Mouse (Mus musculus) liver, embryonic 11.5 days (tissue): ENCODE measurements at regions not wholly inside any gene's neighbourhood (a gene's known extent, or its start where the extent isn't known, plus 50 kb on each side); places are given as distances from the start of the nearest gene placed in this dataset.

ENCODE experiments used
- ATAC-seq: fragments of 200-750 bp; cut with Nextera tagmentation; replicated peaks from 2 replicates; pipeline ENCODE4 v1.8.0; 2017; ENCODE audit warnings: moderate number of reproducible peaks, mild to moderate bottlenecking, moderate TSS enrichment, moderate library complexity; ENCODE audit not compliant: low FRiP score
- DNase-seq: peaks from one replicate; pipeline ENCODE4 v3.0.0-alpha.2; 2017; ENCODE audit warnings: low spot score
- H3K27ac ChIP-seq: fragments of 300-500 bp; sonication (generic); 2 replicates; pipeline ENCODE4 v1.5.1; 2014; ENCODE audit warnings: mild to moderate bottlenecking, low read depth, low read length, control low read depth
- H3K27me3 ChIP-seq: fragments of 300-500 bp; sonication (generic); replicated peaks from 2 replicates; pipeline ENCODE4 v1.6.1; 2014; ENCODE audit warnings: low read length, mixed read lengths; ENCODE audit not compliant: control insufficient read depth, insufficient read depth
- H3K36me3 ChIP-seq: fragments of 300-500 bp; sonication (generic); 2 replicates; pipeline ENCODE4 v1.6.1; 2014; ENCODE audit warnings: mild to moderate bottlenecking, low read length, moderate library complexity, mixed read lengths; ENCODE audit not compliant: control insufficient read depth, insufficient read depth
- H3K4me1 ChIP-seq: fragments of 300-500 bp; sonication (generic); replicated peaks from 2 replicates; pipeline ENCODE4 v1.6.1; 2014; ENCODE audit warnings: low read length, mixed read lengths; ENCODE audit not compliant: control insufficient read depth, insufficient read depth
- H3K4me2 ChIP-seq: fragments of 300-500 bp; sonication (generic); 2 replicates; pipeline ENCODE4 v1.6.1; 2014; ENCODE audit warnings: mild to moderate bottlenecking, control low read depth, moderate library complexity
- H3K4me3 ChIP-seq: fragments of 300-500 bp; sonication (generic); 2 replicates; pipeline ENCODE4 v1.5.1; 2014; ENCODE audit warnings: low read depth, low read length, control low read depth
- H3K9ac ChIP-seq: fragments of 300-500 bp; sonication (generic); 2 replicates; pipeline ENCODE4 v1.6.1; 2014; ENCODE audit warnings: low read depth, low read length, control low read depth
- H3K9me3 ChIP-seq: fragments of 300-500 bp; sonication (generic); 2 replicates; pipeline ENCODE4 v1.6.1; 2016; ENCODE audit warnings: low read length, inconsistent platforms, mixed read lengths; ENCODE audit not compliant: control insufficient read depth
- WGBS: fragments of 180-500 bp; shearing (Covaris S2); extraction: QIAGEN DNeasy Blood & Tissue Kit; methylation state at CpG from one replicate; pipeline ENCODE4 v1.1.7; 2014; 5-methylcytosine and 5-hydroxymethylcytosine counted together

- 67% methylated on average over 8 of the region's 8 CpGs for WGBS
- Histone ChIP-seq H3K27ac (no peak overlapping the region), H3K9me3 (no peaks in the 10 kb centered on the region), H3K4me2 (no peak overlapping the region), H3K27me3 (no peaks in the 10 kb centered on the region), H3K9ac (no peak overlapping the region), H3K36me3 (no peaks in the 10 kb centered on the region), H3K4me3 (no peak overlapping the region), H3K4me1 (no peaks in the 10 kb centered on the region)
- DNase-seq (no peak), ATAC-seq (no peak)
Measured at GRCm38 (mm10) chr2:115067489-115068163, 412.9 kb upstream of the Dph6 start.

DNA sequence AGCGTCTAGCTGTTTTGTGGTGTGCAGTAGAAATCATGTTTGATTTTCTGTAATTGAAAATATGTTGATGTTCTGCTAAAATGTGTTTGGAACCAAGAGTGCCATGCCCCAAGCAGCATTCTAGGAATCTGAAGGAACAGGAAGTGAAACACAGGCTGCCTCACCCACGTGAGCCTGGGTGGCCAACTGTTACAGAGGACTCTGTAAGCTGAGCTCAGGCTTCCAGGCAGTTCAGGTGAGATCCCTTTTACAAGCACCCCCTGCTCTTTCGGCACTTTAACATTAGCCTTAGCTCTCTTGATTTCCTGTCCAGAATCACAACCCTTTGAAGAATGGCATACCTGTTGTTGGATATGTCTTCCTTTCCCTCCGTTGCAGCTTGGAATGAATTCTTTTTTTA is 414.9 kb upstream of the Dph6 start:
- Histone ChIP-seq H3K36me3 (no peaks in the 10 kb centered on the region), H3K4me3 (no peak overlapping the region), H3K9me3 (no peaks in the 10 kb centered on the region), H3K4me1 (no peaks in the 10 kb centered on the region), H3K27me3 (no peaks in the 10 kb centered on the region), H3K27ac (no peak overlapping the region), H3K9ac (no peak overlapping the region), H3K4me2 (no peak overlapping the region)
- 58% methylated on average over 4 of the region's 4 CpGs for WGBS
- no peak for DNase-seq
- no peak for ATAC-seq

- no peak overlapping the region for H3K27ac ChIP-seq
- no peak overlapping the region for H3K4me3 ChIP-seq
- no peak overlapping the region for H3K9ac ChIP-seq
- no peaks in the 10 kb centered on the region for H3K4me1 ChIP-seq
- DNase-seq: no peak
- ATAC-seq: no peak
- H3K36me3 ChIP-seq: no peaks in the 10 kb centered on the region
- no peaks in the 10 kb centered on the region for H3K9me3 ChIP-seq
- no peaks in the 10 kb centered on the region for H3K27me3 ChIP-seq
- WGBS: 71% methylated on average over 6 of the region's 6 CpGs
- H3K4me2 ChIP-seq: no peak overlapping the region
Measured at GRCm38 (mm10) chr2:115070123-115070522, 415.4 kb upstream of the Dph6 start.

DNA sequence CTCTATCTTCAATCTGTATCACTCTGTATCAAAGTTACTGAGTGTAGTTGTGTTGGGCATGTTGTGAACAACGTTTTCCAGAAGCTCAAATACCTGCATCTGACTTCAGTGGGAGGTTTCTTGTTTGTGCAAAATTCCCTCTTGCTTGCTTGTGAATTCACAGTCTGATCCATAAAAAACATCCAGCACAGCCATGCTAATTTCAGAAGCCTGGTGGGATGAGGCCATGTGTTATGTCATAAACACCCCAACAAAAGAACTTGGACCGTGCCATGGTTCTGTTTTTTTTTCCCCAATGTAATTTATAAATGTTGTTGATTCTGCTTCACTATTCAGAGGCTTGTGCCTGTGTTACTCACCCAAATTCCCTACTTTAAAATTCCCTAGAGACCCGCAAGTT is 415.9 kb upstream of the Dph6 start:
- H3K27ac ChIP-seq: no peak overlapping the region
- no peak overlapping the region for H3K9ac ChIP-seq
- no peak for DNase-seq
- WGBS: 69% methylated on average over 3 of the region's 3 CpGs
- H3K36me3 ChIP-seq: no peaks in the 10 kb centered on the region
- no peak overlapping the region for H3K4me2 ChIP-seq
- H3K27me3 ChIP-seq: no peaks in the 10 kb centered on the region
- no peaks in the 10 kb centered on the region for H3K4me1 ChIP-seq
- H3K4me3 ChIP-seq: no peak overlapping the region
- H3K9me3 ChIP-seq: no peaks in the 10 kb centered on the region
- no peak for ATAC-seq

DNA sequence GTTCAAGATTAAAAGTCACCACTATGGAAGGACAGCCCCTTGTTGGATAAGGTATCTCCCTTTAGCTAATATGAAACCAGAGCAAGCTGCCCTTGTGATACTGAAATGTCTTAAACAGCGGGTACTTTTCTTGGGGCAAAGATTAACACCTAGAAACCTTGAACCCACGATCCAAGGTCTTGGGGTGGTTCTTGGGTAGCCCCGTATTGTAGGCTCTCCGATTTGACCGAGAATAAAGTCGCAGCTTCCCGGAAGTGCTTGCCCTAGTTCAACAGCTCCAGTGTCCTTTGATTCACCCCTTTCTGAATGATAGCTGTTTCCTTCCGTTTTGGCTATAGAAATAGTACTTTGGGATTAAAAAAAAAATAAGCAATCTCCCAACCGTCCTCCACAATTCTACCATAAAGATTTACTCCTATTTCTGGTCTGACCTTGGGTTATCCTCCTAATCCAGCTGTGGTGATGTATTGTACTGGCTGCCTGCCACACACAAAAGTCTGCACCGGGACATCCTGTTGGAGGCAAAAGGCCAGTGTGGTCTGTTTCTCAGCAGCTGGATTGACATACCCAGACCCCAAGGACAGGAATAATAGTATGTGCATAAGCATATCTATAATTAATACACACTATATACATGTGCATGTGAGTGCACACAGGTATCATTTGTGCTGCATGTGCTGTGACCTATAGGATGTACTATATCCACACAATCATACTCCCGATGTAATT is 427.0 kb upstream of the Dph6 start:
- no peak for ATAC-seq
- no peaks in the 10 kb centered on the region for H3K9me3 ChIP-seq
- no peaks in the 10 kb centered on the region for H3K36me3 ChIP-seq
- no peaks in the 10 kb centered on the region for H3K4me1 ChIP-seq
- H3K9ac ChIP-seq: no peak overlapping the region
- no peak overlapping the region for H3K4me2 ChIP-seq
- no peak overlapping the region for H3K27ac ChIP-seq
- no peaks in the 10 kb centered on the region for H3K27me3 ChIP-seq
- 73% methylated on average over 11 of the region's 11 CpGs for WGBS
- no peak overlapping the region for H3K4me3 ChIP-seq
- DNase-seq: no peak

DNA sequence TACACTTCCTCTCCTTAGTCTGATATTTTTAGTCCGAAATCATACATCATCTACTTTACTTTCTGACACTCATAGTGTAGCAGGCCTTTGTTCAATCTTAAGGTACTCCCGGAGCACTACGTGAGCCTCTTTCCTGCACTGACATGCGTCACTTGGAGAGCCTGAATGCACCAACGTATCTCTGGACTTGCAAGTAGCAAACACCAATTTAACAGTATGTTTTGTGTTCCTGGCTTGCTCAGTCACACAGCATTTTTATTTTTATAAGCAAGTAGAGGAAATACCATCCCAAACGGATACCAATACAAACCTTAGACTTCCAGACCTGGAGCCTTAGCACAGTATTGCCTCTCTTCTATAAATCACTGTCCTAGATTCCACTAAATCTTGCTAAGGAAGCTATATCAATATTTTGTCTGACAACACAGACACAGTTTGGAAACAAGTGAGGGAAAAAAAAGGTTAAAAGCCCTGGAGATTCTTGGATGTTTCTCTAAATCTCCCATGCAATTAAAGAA is 427.6 kb upstream of the Dph6 start:
- Histone ChIP-seq H3K36me3 (no peaks in the 10 kb centered on the region), H3K9ac (no peak overlapping the region), H3K27ac (no peak overlapping the region), H3K4me2 (no peak overlapping the region), H3K9me3 (no peaks in the 10 kb centered on the region), H3K4me3 (no peak overlapping the region), H3K27me3 (no peaks in the 10 kb centered on the region), H3K4me1 (no peaks in the 10 kb centered on the region)
- ATAC-seq (no peak), DNase-seq (no peak)
- 69% methylated on average over 6 of the region's 6 CpGs for WGBS

DNA sequence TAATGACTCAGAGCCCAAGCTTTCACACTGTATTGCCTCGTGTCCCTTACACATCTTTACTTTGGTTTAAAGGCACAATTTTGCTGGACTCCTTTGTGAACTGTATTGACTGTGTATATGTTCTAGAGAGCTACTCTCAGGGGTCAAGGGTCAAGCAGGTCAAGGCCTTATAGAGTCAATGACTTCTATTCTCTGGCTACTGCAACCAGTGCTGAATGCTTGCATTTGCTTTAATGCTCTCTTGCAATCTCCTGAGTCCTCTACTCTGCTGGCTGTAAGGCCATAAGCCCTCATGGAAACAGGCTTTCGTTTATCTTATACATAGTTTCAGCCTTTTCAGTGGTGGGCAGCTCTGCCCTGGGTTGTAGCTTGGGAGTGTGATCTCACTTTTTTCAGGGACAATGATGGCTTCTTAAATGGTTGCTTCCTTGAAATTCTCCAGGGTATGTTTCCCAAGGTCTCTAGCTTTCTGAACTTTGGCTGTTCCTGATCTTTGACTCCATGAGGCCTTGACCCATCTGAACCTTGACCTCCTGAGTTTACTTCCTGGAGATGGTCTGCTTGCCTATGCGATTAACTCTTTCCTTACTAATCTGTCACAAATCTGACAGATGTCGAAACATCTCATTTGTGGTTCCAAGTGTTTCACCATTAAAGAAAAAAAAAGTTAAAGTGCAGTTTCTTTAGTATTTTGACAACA is 433.8 kb upstream of the Dph6 start:
- no peak for DNase-seq
- no peak overlapping the region for H3K4me2 ChIP-seq
- ATAC-seq: peak; percentile 36; the same call in 1 of the 2 replicates
- no peak overlapping the region for H3K4me3 ChIP-seq
- no peaks in the 10 kb centered on the region for H3K9me3 ChIP-seq
- no peaks in the 10 kb centered on the region for H3K4me1 ChIP-seq
- no peaks in the 10 kb centered on the region for H3K36me3 ChIP-seq
- H3K27me3 ChIP-seq: no peaks in the 10 kb centered on the region
- no peak overlapping the region for H3K9ac ChIP-seq
- 66% methylated on average over 4 of the region's 4 CpGs for WGBS
- no peak overlapping the region for H3K27ac ChIP-seq

- Histone ChIP-seq H3K36me3 (no peaks in the 10 kb centered on the region), H3K4me1 (no peaks in the 10 kb centered on the region), H3K27ac (no peak overlapping the region), H3K27me3 (no peaks in the 10 kb centered on the region), H3K9me3 (no peaks in the 10 kb centered on the region), H3K4me2 (no peak overlapping the region), H3K4me3 (no peak overlapping the region), H3K9ac (no peak overlapping the region)
- WGBS: 53% methylated on average over 12 of the region's 12 CpGs
- no peak for ATAC-seq
- DNase-seq: no peak
Measured at GRCm38 (mm10) chr2:115090430-115091175, 435.8 kb upstream of the Dph6 start.
